Mouse (Mus musculus) liver, embryonic 14.5 days (tissue): ENCODE data around the gene Inpp1. TPM values are rescaled to one million over a fixed set of nuclear protein-coding genes. Genes with fewer than 3 reads are reported as not detected.

Source experiments
- ATAC-seq: fragments of 200-750 bp; cut with Nextera tagmentation; 2 replicates; pipeline ENCODE4 v1.8.0; 2017; ENCODE audit warnings: moderate number of reproducible peaks, mild to moderate bottlenecking, moderate library complexity; ENCODE audit not compliant: insufficient read depth
- DNase-seq, 3 experiments: peaks; one replicate each; pipeline ENCODE4 v3.0.0-alpha.2; 2012 to 2013; ENCODE audit warnings: low read depth in 3 of 3, low spot score in 3 of 3
- H3K27ac ChIP-seq: fragments of 300-500 bp; sonication (generic); 2 replicates; pipeline ENCODE4 v1.5.1; 2014; ENCODE audit warnings: moderate library complexity, mild to moderate bottlenecking, control low read depth, inconsistent platforms
- H3K27me3 ChIP-seq: fragments of 300-500 bp; sonication (generic); 2 replicates; pipeline ENCODE4 v1.6.1; 2014; ENCODE audit warnings: mild to moderate bottlenecking, low read length, moderate library complexity; ENCODE audit not compliant: control insufficient read depth, insufficient read depth
- H3K36me3 ChIP-seq: fragments of 300-500 bp; sonication (generic); replicated peaks from 2 replicates; pipeline ENCODE4 v1.6.1; 2014; ENCODE audit warnings: low read depth; ENCODE audit not compliant: control insufficient read depth, insufficient read depth
- H3K4me1 ChIP-seq, 2 experiments: fragments of 200-500 bp in 1 of 2; fragments of 300-500 bp in 1 of 2; sonication (generic) in 1 of 2; replicated peaks; 2 replicates each; pipeline ENCODE4 v1.6.1; 2012 to 2014; ENCODE audit warnings: antibody characterized with exemption in 1 of 2, inconsistent platforms in 1 of 2, low read length in 1 of 2; ENCODE audit not compliant: control insufficient read depth in 2 of 2, insufficient read depth in 2 of 2
- H3K4me2 ChIP-seq: fragments of 300-500 bp; sonication (generic); 2 replicates; pipeline ENCODE4 v1.6.1; 2014; ENCODE audit warnings: low read depth, mild to moderate bottlenecking, control low read depth, moderate library complexity
- H3K4me3 ChIP-seq, 2 experiments: fragments of 200-500 bp in 1 of 2; fragments of 300-500 bp in 1 of 2; sonication (generic) in 1 of 2; 2 replicates each; pipeline ENCODE4 v1.5.1; 2012 to 2014; ENCODE audit warnings: low read depth in 2 of 2, low read length in 2 of 2, mild to moderate bottlenecking in 2 of 2, control low read depth in 1 of 2, inconsistent platforms in 1 of 2, moderate library complexity in 1 of 2; ENCODE audit not compliant: insufficient read depth in 1 of 2
- H3K9ac ChIP-seq: fragments of 300-500 bp; sonication (generic); replicated peaks from 2 replicates; pipeline ENCODE4 v1.6.1; 2014; ENCODE audit warnings: mild to moderate bottlenecking, control low read depth, moderate library complexity
- H3K9me3 ChIP-seq: fragments of 300-500 bp; sonication (generic); 2 replicates; pipeline ENCODE4 v1.6.1; 2016; ENCODE audit warnings: low read length, mixed read lengths; ENCODE audit not compliant: control insufficient read depth
- CTCF ChIP-seq: IDR thresholded peaks from 2 replicates; pipeline ENCODE4 v1.5.1; 2016; ENCODE audit warnings: antibody characterized with exemption, low read depth, control low read depth
- EP300 ChIP-seq: IDR thresholded peaks from 2 replicates; pipeline ENCODE4 v1.6.1; 2016; ENCODE audit warnings: antibody characterized with exemption, low read depth
- WGBS: fragments of 180-500 bp; shearing (Covaris S2); extraction: QIAGEN DNeasy Blood & Tissue Kit; methylation state at CpG from one replicate; pipeline ENCODE4 v1.1.7; 2014; ENCODE audit not compliant: insufficient replicate concordance; 5-methylcytosine and 5-hydroxymethylcytosine counted together
- polyA plus RNA-seq, 2 experiments: library from polyadenylated mRNA; depleted of rRNA in 1 of 2; stranded (reverse) in 1 of 2; unstranded in 1 of 2; fragments of >200 nt; fragmentation: Nextera tagmentation in 1 of 2; extraction: Ambion mirVana in 1 of 2; gene quantifications; 2 replicates each; pipeline versions ENCODE4 v1.2.1 to v1.2.3; 2012 to 2014

The Inpp1 gene
- polyA plus RNA-seq, 2 experiments = 1.3 to 1.9 TPM

DNA sequence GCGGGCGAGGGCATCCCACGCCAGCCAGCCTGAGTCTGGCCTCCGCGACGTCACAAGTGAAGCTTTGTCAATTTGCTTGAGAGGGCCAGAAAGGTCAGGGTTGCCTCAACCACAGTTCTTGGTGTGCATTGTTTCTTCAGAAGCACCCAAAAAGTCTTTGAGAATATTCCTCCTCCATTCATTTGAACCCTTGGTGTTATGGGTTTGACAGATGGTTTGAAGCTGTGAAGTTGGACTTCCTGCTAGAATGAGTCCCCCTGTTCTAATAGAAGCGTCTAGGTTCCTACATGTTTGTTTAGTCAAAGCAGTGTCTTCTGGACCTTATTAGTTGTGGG, 292 bp upstream of the Inpp1 start:
- no peaks in the 10 kb centered on the region for H3K9me3 ChIP-seq
- DNase-seq = no peak
- peaks cover 0 to 4% of the 10 kb centered on the region in 2 experiments; a peak in 2 of 4 replicates for H3K4me1 ChIP-seq
- no peak overlapping the region for H3K27ac ChIP-seq
- no peaks in the 10 kb centered on the region for H3K27me3 ChIP-seq
- H3K36me3 ChIP-seq = no peaks in the 10 kb centered on the region
- WGBS = 3% methylated on average over 7 of the region's 7 CpGs
- H3K4me3 ChIP-seq = peak overlapping the region; percentile 56 to 66
- peak overlapping the region; percentile 72 for H3K4me2 ChIP-seq
- H3K9ac ChIP-seq = no peak overlapping the region
- TF ChIP-seq CTCF = no peak
- no peak for TF ChIP-seq EP300
- ATAC-seq = no peak

DNA sequence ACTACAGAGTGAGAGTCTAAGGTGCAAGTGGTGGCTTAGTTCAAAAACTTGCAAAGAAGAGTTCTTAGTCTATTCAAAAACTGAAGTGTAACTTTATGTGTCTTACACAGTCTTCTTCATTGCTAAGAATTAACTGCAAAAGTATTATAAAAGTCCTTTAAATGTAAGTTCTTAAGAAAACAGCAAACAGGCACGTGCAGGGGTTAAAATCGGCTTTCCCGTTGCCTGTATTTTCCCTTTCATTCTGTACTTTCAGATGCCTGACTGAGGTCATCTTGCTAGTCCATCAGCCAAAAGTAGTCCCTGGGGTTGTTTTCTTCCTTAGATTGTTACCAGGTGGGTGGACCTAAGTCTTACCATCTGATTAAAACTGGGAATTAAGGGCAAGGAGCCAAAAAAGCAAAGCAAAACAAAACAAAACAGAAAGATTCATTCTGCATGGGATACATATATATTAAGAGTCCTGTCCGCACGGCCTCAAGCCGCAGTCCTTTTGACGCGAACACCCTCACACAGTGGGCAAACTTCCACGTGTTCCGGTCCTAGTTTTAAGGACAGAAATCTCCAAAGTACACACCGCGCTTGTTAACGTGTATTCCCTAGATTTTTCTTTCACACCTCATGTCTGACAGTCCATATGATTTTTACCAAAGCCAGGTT, 1.1 kb downstream of the Inpp1 start:
- DNase-seq = no peak
- 54% methylated on average over 13 of the region's 13 CpGs for WGBS
- no peak overlapping the region for H3K9ac ChIP-seq
- H3K4me1 ChIP-seq = peaks cover 0 to 4% of the 10 kb centered on the region in 2 experiments; a peak in 2 of 4 replicates
- H3K4me2 ChIP-seq = peak overlapping the region; percentile 72
- no peaks in the 10 kb centered on the region for H3K36me3 ChIP-seq
- no peak overlapping the region for H3K27ac ChIP-seq
- no peaks in the 10 kb centered on the region for H3K27me3 ChIP-seq
- no peaks in the 10 kb centered on the region for H3K9me3 ChIP-seq
- TF ChIP-seq EP300 (no peak), CTCF (no peak)
- H3K4me3 ChIP-seq = peak overlapping the region in 1 of 2 experiments; percentile 56; a peak in 1 of 4 replicates
- ATAC-seq = no peak

DNA sequence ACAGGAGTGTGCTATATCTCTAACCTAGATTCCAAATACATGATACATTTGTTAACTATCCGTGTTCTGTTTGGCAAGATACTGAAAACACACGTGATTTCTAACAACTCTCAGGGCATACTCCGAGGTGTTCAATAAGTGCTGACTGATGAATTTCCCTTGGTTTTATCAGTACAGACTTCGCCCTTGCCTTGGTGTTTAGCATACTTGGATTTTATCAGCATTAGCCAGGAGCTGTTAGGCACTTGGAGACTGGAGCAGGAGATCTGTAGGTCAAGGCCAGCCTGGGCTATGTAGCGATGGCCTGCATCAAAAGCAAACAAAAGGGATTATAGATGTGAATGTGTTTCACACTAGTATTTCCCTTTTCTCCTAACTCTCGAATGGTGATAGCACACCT, 9.0 kb downstream of the Inpp1 start:
- Histone ChIP-seq H3K9ac (no peak overlapping the region), H3K27ac (no peak overlapping the region), H3K4me2 (no peak overlapping the region), H3K9me3 (no peaks in the 10 kb centered on the region), H3K36me3 (no peaks in the 10 kb centered on the region), H3K4me3 (no peak overlapping the region), H3K4me1 (0 out of 4 replicates have a peak, but pooled peaks cover 0 to 2% of the 10 kb centered on the region in 2 experiments), H3K27me3 (no peaks in the 10 kb centered on the region)
- 46% methylated on average over 6 of the region's 6 CpGs for WGBS
- TF ChIP-seq CTCF = no peak
- no peak for TF ChIP-seq EP300
- ATAC-seq (no peak), DNase-seq (no peak)

DNA sequence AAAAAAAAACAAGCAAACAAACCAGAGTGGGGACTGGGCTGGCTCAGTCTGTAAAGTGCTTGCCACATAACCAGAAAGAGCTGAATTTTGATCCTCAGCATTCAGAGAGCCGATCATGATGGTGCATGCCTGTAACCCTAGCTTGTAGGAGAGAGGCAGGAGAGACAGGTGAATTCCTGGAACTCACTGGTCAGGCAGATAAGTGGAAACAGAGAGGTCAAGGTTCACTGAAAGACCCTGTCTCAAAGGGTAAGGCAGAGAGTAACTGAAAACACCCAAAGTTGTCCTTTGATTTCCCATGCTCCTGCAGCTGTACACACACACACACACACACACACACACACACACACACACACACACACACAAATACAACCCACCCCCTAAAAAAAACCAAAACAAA, 12.4 kb downstream of the Inpp1 start:
- TF ChIP-seq EP300 = no peak
- no peak for TF ChIP-seq CTCF
- DNase-seq = no peak
- Histone ChIP-seq H3K27ac (no peak overlapping the region), H3K4me3 (no peak overlapping the region), H3K9me3 (no peaks in the 10 kb centered on the region), H3K27me3 (no peaks in the 10 kb centered on the region), H3K4me1 (peaks cover 0 to 8% of the 10 kb centered on the region in 2 experiments; a peak in 2 of 4 replicates), H3K4me2 (no peak overlapping the region), H3K9ac (no peak overlapping the region), H3K36me3 (no peaks in the 10 kb centered on the region)
- WGBS = 59% methylated on average over 1 of the region's 1 CpGs
- no peak for ATAC-seq

DNA sequence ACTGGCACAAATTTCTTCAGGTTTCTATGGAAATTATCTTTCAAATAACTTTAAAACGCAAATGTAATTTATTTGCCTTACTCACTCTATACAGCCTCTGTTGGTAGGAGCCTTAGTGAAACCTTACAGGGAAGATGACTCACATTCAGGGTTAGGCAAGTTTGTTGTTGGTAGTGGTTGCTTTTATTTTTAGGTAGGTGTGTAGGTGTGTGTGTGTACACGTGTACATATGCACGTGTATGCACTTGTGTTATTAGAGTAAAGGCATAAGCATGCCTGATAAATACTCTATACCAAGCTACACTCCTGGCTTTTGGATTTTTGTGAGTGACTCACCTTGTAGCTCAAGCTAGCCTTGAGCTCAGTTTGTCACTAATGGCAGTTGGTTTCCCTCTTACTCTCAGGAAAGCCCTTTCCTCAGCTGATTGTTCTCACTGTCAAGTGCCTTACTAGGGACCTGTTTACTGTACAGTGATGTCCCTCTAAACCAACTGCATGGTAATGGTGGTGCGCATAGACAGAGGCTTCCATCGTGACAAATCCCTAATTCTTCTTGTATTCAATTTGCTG, 15.0 kb downstream of the Inpp1 start:
- no peak for DNase-seq
- H3K36me3 ChIP-seq = no peaks in the 10 kb centered on the region
- TF ChIP-seq CTCF (no peak), EP300 (no peak)
- peaks cover 0 to 13% of the 10 kb centered on the region in 2 experiments; a peak in 2 of 4 replicates for H3K4me1 ChIP-seq
- ATAC-seq = no peak
- no peak overlapping the region for H3K27ac ChIP-seq
- H3K4me2 ChIP-seq = no peak overlapping the region
- no peak overlapping the region for H3K9ac ChIP-seq
- H3K4me3 ChIP-seq = no peak overlapping the region
- H3K9me3 ChIP-seq = no peaks in the 10 kb centered on the region
- 56% methylated on average over 5 of the region's 5 CpGs for WGBS
- H3K27me3 ChIP-seq = no peaks in the 10 kb centered on the region
